Mouse (Mus musculus): Measurements from ENCODE around the gene Ptgs1.

The Ptgs1 gene

DNA sequence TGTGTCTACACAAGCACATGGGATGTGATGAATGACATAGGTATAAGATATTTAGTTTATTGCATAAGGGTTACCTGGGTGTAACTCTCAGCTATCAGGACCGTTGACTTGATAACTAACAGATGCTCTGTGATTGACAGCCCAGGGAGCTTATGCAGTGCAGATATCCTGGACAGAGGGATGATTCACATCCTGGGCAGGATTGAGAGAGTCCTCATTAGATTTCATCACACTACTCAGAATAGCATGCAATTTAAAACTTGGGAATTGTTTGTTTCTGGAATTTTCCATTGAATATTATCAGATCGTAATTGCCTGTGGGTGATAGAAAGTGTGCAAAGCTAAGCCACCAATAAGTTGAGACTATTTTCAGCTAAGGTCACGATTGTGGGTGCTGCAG lies 17.7 kb downstream of the Ptgs1 start:
- no peak for DNase-seq (ENCODE audit: low spot score in 2 of 2)

DNA sequence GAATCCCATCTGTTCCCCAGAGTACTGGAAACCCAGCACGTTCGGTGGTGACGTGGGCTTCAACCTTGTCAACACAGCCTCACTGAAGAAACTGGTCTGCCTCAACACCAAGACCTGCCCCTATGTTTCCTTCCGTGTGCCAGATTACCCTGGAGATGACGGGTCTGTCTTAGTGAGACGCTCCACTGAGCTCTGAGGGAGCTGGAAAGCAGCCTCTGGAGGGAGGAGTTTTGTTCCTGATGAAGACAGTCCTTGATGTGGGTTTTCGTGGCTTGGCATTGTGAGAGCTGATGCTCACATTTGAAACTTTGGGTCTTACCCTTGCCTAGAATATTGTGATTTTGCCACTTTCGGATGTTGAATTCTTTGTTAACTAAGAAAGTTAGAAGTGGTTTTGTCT lies 20.9 kb downstream of the Ptgs1 start:
- DNase-seq (ENCODE audit: low spot score in 2 of 2): no peak

DNA sequence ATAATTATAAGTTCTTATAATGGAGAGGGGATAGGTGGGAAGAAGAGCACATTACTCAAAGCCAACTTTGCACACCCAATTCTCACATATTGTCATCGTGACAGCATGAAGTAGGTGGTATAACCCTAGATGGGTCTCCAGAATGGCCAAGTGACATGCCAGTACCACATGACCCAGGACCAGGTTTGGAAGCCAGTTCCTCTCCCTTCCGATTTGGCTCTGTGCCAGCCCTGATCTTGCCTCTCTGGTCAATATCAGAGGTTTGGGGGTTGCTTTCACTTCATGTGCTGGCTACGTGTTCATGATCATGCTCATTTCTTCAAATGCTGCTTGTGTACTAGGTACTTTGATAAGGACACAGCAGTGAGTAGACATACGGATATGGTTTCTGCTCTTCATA lies 22.3 kb downstream of the Ptgs1 start:
- no peak for DNase-seq (ENCODE audit: low spot score in 2 of 2)

DNA sequence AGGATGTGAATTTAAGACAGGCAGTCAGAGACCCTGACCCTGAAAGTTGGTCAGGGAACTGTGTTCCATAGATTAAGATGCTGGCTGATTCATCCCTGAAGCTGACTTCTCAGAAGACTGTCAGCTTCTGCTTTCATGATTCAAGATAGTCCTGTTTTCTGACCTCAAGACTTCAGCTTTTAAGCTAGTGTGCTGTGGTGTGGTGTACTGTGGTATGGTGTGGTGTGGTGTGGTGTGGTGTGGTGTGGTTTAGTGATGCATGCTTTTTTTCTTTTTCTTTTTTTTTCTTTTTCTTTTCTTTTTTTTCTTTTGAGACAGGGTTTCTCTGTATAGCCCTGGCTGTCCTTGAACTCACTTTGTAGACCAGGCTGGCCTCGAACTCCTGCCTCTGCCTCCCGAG lies 24.2 kb downstream of the Ptgs1 start:
- no peak for DNase-seq (ENCODE audit: low spot score in 2 of 2)

DNA sequence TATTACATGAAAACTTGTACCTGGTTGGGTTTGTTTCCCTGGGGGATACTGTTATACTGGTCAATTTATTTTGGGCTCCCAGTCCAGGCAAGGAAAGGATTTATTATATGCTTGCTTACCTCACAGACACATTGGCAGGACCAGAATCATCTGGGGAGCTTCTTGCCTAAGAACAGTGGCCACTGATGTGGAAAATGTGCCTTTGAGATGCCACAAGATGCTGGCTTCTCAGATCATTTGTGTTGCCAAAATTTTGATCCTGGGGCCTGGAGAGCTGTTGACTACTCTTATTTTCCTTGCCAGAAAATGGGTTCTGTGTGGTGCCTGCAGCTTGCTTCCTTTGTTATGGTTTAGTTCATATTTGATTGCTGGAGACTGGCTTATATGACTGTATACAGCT lies 26.7 kb downstream of the Ptgs1 start:
- DNase-seq (ENCODE audit: low spot score in 2 of 2): no peak

GRCm38 (mm10) chr2:36259382-36259781 lies 29.2 kb downstream of the Ptgs1 start:
- no peak for DNase-seq (ENCODE audit: low spot score in 2 of 2)

DNA sequence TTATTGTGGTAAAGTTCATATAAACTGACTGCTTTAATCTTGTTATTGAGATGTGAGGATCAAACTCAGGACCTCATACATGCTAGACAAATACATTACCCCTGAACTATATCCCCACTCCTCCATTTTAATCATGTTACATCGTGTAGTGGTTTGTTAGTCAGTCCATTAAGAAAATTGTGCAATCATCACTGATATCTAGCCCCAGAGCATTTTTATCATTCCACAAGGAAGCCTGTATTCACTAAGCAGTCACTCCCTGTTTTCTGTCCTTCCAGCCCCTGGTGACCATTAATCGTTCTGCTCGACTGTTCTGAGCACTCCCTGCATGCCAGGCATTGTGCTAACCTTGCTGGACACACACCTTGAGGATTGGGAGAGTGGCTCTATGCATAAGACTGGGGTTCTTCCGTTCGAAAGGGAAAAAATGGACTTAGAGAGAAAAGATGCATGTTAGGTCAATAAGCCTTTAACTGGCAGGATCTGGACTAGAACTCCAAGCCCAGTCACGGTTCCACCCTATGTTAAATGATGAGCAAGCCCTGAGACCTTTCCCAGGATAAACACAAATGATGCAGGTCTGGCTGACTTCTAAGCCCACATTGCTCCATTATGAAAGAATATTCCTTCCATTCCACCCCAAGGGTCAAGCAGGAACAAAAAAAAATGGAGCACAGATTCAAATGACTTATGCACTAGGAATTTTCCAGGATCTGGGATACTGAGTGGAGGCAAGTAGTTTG lies 29.7 kb downstream of the Ptgs1 start:
- DNase-seq (ENCODE audit: low spot score in 2 of 2): no peak

GRCm38 (mm10) chr2:36262025-36262424 lies 31.8 kb downstream of the Ptgs1 start:
- no peak for DNase-seq (ENCODE audit: low spot score in 2 of 2)

DNA sequence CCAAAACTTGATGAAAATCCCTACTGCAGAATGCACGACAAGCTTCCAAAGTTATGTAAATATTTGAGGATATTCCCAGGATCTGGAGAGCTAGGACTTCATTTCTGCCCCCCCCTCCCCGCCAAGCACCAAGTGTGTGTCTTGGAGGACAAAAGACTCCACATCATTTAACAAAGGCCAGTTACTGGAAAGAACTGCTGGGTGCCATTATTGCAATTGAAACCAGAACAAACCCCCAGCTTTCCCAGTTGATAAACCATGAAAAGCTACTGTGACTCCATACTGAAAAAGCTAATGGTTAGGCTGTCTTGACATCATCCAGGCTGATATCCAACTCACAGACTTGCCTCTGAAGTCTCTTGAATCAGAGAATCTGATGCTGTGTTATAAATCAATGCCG lies 39.2 kb downstream of the Ptgs1 start:
- DNase-seq (ENCODE audit: low spot score in 2 of 2): no peak

- no peak for DNase-seq (ENCODE audit: low spot score in 2 of 2)
Measured at GRCm38 (mm10) chr2:36270186-36270585, 40.0 kb downstream of the Ptgs1 start.

DNA sequence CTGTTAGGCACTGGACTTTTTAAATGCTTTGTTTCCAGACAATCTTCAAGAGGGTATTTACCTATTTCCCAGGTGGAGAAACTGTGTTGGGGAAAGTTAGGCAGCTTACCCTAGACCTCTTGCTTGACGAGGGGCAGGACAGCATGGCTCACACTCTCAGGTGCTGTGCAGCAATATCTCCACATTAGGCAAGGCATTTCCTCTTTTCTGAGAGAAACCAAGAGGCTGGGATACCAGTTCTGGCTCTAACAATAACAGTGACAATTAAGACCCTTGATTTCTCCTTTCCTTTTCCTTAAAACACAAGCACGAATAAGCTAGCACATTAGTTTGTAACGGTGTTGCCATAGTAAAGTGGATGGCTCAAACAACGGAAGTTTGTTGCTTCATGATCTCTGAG lies 40.9 kb downstream of the Ptgs1 start:
- DNase-seq (ENCODE audit: low spot score in 2 of 2): no peak

DNA sequence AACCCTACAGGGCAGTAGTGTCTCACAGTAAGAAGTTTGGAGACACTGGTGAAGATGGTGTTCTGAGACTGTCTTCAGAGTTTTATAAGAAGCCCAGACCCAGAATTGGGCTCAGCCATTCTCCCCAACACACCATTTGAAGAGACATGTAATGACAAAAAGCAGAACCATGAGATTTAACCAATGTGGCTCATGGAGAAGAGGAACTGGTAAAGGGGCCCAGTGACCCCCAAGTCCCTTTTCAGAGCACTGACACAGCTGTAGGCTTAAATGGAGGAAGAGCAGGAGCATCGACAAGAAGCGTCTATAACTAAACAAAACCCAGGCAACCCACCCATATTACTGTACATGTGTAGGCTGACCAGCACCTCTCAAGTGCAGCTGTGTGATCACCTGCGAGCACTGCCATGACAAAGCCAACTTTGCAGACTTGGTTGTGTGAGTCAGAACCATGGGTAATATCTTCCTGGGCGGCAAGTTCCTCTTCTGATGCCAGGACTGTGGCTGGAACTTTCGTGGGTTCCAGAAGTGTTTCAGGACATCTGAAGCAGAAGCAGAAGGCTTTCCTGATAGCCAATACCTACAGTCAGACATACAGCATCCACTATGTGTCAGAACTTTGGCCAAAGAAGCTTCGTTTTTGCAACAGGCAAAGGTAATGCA lies 42.2 kb downstream of the Ptgs1 start:
- DNase-seq (ENCODE audit: low spot score in 2 of 2): no peak

- DNase-seq (ENCODE audit: low spot score in 2 of 2): peak in 1 of 2 experiments; percentile 27
Measured at GRCm38 (mm10) chr2:36276454-36276853, 46.2 kb downstream of the Ptgs1 start.

- no peak for DNase-seq (ENCODE audit: low spot score in 2 of 2)
Measured at GRCm38 (mm10) chr2:36278760-36279159, 48.5 kb downstream of the Ptgs1 start.

DNA sequence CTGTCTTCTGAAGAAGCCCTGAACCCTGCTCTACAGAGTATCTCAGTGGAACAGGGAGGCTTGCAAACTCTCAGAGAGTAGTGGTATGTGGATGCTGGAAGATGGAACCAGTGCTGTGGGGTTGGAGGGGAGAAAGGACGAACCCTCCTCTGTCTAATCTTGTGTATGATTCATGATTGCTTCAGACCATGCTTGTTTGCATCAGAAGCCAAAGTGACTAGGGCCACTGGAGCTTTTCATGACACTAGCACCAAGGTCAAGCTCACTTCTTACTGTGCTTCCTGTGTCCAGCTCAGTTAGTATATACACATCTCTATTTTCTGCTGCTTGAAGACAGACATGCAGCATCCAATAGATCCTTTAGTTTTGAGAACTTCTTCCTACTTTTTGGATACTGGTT lies 50.9 kb downstream of the Ptgs1 start:
- no peak for DNase-seq (ENCODE audit: low spot score in 2 of 2)

DNA sequence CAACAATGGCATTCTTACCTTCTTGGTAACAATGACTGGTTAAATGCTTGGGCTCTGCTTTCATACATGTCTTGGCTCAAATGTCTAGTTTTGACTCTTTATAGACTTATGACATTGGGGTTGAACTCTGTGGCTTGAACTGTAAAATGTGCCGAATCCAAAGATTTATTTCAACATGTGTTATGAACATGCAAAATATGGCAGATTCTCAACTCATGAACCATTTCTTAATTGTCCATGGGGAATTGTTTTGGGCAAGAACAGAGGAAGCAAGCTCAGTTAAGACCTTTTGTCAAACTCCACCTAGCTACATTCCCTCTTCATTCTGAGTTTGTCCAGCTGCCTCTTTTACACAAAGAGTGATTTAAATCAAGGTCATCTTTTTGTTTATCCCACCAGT lies 52.1 kb downstream of the Ptgs1 start:
- no peak for DNase-seq (ENCODE audit: low spot score in 2 of 2)

Measured in thymus, postnatal 10 days (tissue).